Mouse (Mus musculus): ENCODE results near the gene Cdk9.

GRCm38 (mm10) chr2:32730854-32731253, 18.0 kb upstream of the Cdk9 start:
- no peak for TF ChIP-seq CTCF (IDR thresholded peaks at IDR 0.05; ENCODE audit: low read depth)
- TF ChIP-seq EP300 (IDR thresholded peaks at IDR 0.05; ENCODE audit: low read depth), result no peak

All from liver, embryonic 14.5 days (tissue).